Mouse (Mus musculus) C2C12 (cell line): ENCODE data around the gene Arhgdib. TPM values are rescaled to one million over a fixed set of nuclear protein-coding genes. Genes with fewer than 3 reads are reported as not detected.

Source experiments
- H3K27me3 ChIP-seq: one replicate; pipeline ENCODE4 v1.6.1; 2011; ENCODE audit not compliant: control insufficient read depth, insufficient read depth, insufficient read length
- H3K36me3 ChIP-seq: one replicate; pipeline ENCODE4 v1.6.1; 2011; ENCODE audit not compliant: control insufficient read depth, insufficient read depth
- H3K4me3 ChIP-seq: one replicate; pipeline ENCODE4 v1.5.1; 2011; ENCODE audit warnings: mild to moderate bottlenecking, control low read depth; ENCODE audit not compliant: poor library complexity, insufficient read depth, severe bottlenecking
- H3K79me2 ChIP-seq: one replicate; pipeline ENCODE4 v1.6.1; 2011; ENCODE audit not compliant: control insufficient read depth, insufficient read depth
- H3K79me3 ChIP-seq: one replicate; pipeline ENCODE4 v1.6.1; 2011; ENCODE audit warnings: low read depth, control low read depth
- H3ac ChIP-seq: one replicate; pipeline ENCODE3; 2011; ENCODE audit warnings: low read depth; ENCODE audit not compliant: control insufficient read depth, insufficient read length
- CEBPB ChIP-seq: IDR thresholded peaks from one replicate; pipeline ENCODE4 v1.6.1; 2011; ENCODE audit warnings: low read depth, mild to moderate bottlenecking, control low read depth, moderate library complexity
- CTCF ChIP-seq: IDR thresholded peaks from one replicate; pipeline ENCODE4 v1.5.1; 2011; ENCODE audit not compliant: control insufficient read depth, insufficient read depth, insufficient read length
- FOSL1 ChIP-seq: IDR thresholded peaks from one replicate; pipeline ENCODE4 v1.8.0; 2011; ENCODE audit warnings: mild to moderate bottlenecking, low read length; ENCODE audit not compliant: poor library complexity, insufficient read depth, severe bottlenecking
- MAX ChIP-seq: IDR thresholded peaks from one replicate; pipeline ENCODE4 v1.6.1; 2011; ENCODE audit warnings: mild to moderate bottlenecking, control low read depth
- MYOD1 ChIP-seq: IDR thresholded peaks from one replicate; pipeline ENCODE4 v1.6.1; 2011; ENCODE audit warnings: low read depth; ENCODE audit not compliant: control insufficient read depth, insufficient read length
- MYOG ChIP-seq: IDR thresholded peaks from one replicate; pipeline ENCODE4 v1.6.1; 2011; ENCODE audit not compliant: control insufficient read depth, insufficient read length; ENCODE audit errors: extremely low read depth
- USF1 ChIP-seq: IDR thresholded peaks from one replicate; pipeline ENCODE4 v1.6.1; 2011; ENCODE audit warnings: low read depth, mild to moderate bottlenecking, control low read depth, moderate library complexity
- polyA plus RNA-seq: library from polyadenylated mRNA; unstranded; fragments of >200 nt; fragmentation: generic; extraction: Trizol; gene quantifications from one replicate; pipeline ENCODE4 v1.2.1, GENCODE M21; 2012; ENCODE audit warnings: missing spikeins

Arhgdib gene
- polyA plus RNA-seq, 1 experiment: 101 TPM

DNA sequence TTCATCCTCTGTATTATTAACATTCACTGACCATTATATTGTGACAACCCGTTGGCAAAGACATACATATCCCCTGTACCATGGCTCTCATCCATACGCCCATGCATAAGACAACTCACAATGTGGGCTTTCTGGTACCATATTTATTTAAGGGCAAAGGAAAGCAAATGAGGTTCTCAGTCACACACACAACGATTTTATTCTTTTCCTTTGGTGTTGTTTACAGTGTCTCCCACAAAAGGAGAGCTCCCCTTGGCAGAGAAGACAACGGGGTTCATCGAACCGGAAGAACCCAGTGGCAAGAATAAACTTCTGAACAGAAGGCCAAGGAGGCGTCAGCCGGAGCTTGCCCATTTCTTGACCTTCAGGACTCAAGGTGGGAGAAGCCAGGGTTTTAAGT lies 18.2 kb downstream of the Arhgdib start, which contains the start of gene Pde6h:
Pde6h (plus strand) TSS at position 301 of the 400 bp plus-strand sequence.
- Histone ChIP-seq H3K79me3 (no peaks in the 10 kb centered on the region), H3K79me2 (no peaks in the 10 kb centered on the region), H3K27me3 (no peaks in the 10 kb centered on the region), H3K4me3 (no peak within 1 kb of the TSS), H3K36me3 (no peaks in the 10 kb centered on the region), H3ac (no peak within 1 kb of the TSS)
- no peak for TF ChIP-seq FOSL1
- TF ChIP-seq MYOD1: no peak
- no peak for TF ChIP-seq CEBPB
- no peak for TF ChIP-seq MAX
- no peak for TF ChIP-seq USF1
- no peak for TF ChIP-seq MYOG
- TF ChIP-seq CTCF: no peak

DNA sequence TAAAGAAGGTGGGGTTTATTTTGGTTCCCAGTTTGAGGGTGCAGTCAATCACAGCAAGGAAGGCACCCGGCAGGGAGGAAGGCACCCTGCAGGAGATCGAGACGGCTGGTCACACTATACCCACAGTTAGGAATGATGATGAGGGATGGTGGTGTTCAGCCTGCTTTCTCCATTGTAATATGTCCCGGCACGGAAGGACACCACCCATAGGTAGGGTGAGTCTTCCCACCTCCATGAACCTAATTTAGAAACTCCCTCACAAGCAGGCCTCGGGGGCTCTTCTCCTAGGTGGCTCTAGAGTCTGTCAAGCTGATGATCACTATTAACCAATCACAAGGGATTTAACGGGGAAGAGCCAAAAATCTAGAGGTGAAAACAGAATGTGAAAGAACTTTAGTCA lies 18.8 kb downstream of the Arhgdib start:
- Histone ChIP-seq H3K27me3 (no peaks in the 10 kb centered on the region), H3K79me3 (no peaks in the 10 kb centered on the region), H3K79me2 (no peaks in the 10 kb centered on the region), H3K4me3 (no peak overlapping the region), H3ac (no peak overlapping the region), H3K36me3 (no peaks in the 10 kb centered on the region)
- no peak for TF ChIP-seq USF1
- no peak for TF ChIP-seq MYOG
- no peak for TF ChIP-seq MYOD1
- no peak for TF ChIP-seq CEBPB
- TF ChIP-seq CTCF: no peak
- no peak for TF ChIP-seq MAX
- TF ChIP-seq FOSL1: no peak

DNA sequence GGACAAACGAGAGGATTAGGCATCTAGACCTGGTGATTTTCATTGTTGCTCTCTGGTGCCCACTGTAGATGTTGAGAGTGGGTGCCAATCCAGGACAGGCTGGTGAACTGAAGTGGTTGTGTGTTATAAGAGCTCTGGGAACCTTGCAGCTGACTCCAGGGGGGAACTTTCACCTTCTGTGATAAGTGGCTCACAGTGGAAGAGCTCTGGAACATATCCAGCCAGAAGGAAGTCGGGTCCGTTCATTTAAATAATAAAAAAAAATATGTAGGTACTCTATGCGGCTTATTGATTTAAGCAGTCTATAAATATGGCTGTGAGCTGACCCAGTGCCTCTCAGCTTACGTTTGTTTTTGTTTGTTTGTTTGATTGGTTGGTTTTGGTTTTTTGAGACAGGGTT lies 19.6 kb downstream of the Arhgdib start, which contains the start of gene Erp27:
Erp27 (minus strand) TSS at position 101 of the 400 bp plus-strand sequence.
- H3K36me3 ChIP-seq: no peaks in the 10 kb centered on the region
- no peaks in the 10 kb centered on the region for H3K79me3 ChIP-seq
- no peak within 1 kb of the TSS for H3ac ChIP-seq
- TF ChIP-seq MYOD1 (no peak), MYOG (no peak), CEBPB (no peak), USF1 (no peak), FOSL1 (no peak), MAX (no peak), CTCF (no peak)
- no peak within 1 kb of the TSS for H3K4me3 ChIP-seq
- no peaks in the 10 kb centered on the region for H3K27me3 ChIP-seq
- H3K79me2 ChIP-seq: no peaks in the 10 kb centered on the region

DNA sequence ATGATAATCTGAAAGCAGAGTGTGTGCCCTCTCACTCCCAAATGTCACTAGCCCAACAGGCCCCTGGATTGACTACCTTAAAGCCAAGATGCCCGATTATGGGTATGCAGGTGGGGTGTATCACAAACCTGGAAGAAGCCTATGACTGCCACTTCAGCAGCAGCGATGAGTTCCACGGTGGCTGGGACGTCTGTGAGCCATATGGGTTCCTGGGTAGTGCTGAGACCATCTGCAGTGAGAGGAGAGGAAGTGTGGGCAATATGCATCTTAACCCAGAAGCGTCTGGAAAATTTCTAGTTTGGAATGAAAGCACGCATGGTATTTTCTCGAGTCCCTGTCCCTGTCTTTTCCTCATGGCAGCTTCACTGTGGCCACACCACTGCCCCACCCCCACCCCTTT lies 20.1 kb downstream of the Arhgdib start:
- TF ChIP-seq CEBPB (no peak), FOSL1 (no peak), CTCF (no peak)

DNA sequence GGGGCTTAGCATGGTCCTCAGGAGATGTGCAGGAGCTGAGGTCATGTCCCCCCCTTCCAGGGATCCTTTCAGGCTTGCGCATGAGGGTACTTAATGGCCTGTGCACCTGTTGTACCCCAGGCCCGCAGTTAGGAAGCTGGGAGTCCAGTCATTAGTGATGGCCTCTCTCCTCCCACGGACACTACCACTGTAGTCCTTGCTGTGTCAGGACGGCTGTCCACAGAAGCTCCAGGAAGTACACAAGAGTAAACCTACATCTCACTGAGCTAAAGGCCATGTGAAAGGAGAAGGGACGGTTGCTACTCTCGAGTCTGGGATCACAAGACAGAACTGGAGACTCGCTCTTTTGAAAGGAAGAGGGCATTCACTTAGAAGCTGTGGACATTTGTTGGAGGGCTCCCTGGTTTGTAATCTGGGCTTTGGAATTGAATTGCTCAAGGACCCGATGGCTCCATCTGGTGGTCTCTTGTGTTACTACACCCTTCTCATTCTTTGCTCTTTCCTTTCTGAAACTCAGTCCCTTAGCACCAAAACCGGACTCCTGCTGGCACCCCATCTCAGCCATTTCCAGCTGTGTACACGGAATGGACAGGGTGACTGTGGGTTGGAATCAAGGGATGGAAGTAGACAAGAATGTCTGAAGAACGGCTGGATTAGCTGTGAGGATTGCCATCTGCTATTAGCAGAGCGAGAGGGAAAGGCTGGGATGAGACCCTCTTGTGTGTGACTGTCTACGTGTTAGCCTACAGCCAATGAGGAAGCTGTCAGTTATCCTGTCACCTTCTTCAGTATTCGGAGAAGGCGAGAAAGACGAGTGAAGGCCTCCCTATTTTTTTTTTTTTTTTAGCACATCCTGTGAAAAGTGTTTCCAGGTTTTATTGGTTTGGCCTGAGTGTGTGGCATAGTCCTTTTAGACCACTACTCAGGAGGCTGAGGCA lies 21.1 kb downstream of the Arhgdib start:
- TF ChIP-seq USF1 (no peak), FOSL1 (no peak)
- Histone ChIP-seq H3K36me3 (no peaks in the 10 kb centered on the region), H3K79me3 (no peaks in the 10 kb centered on the region), H3K4me3 (no peak overlapping the region), H3ac (no peak overlapping the region), H3K79me2 (no peaks in the 10 kb centered on the region), H3K27me3 (no peaks in the 10 kb centered on the region)

More for the DNA sequence above, 20.1 kb downstream of the Arhgdib start:
- Histone ChIP-seq H3K79me2 (no peaks in the 10 kb centered on the region), H3ac (no peak overlapping the region), H3K4me3 (no peak overlapping the region), H3K36me3 (no peaks in the 10 kb centered on the region), H3K79me3 (no peaks in the 10 kb centered on the region), H3K27me3 (no peaks in the 10 kb centered on the region)

DNA sequence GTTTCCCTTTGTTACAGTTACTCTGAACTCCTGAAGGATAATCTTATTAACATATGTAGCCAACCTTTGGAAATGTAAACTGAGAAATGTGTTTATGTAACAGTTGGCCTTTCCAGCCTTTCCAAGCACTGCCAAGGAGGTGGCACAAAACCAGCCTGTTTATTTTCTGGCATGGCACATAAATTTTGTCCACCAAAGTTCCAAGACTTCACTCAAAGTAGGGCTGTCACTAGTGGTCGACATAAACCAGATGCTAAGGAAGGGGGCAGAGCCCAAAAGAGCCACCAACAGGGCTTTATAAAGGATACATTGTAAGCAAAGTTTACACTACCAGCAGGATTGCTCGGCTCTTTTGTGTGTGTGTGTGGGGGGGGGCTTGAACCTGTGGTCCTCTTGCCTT lies 23.8 kb downstream of the Arhgdib start:
- TF ChIP-seq CTCF (no peak), MYOD1 (no peak), MAX (no peak), FOSL1 (no peak), MYOG (no peak), USF1 (no peak), CEBPB (no peak)
- H3K27me3 ChIP-seq: no peaks in the 10 kb centered on the region
- H3ac ChIP-seq: no peak overlapping the region
- H3K36me3 ChIP-seq: no peaks in the 10 kb centered on the region
- no peaks in the 10 kb centered on the region for H3K79me3 ChIP-seq
- no peaks in the 10 kb centered on the region for H3K79me2 ChIP-seq
- no peak overlapping the region for H3K4me3 ChIP-seq
